Mouse (Mus musculus) heart, embryonic 15.5 days (tissue): ENCODE results near the gene Aff3. TPM values are rescaled to one million over a fixed set of nuclear protein-coding genes. Genes with fewer than 3 reads are reported as not detected.

Source experiments
- ATAC-seq: fragments of 200-750 bp; cut with Nextera tagmentation; replicated peaks from 2 replicates; pipeline ENCODE4 v1.8.0; 2017; ENCODE audit warnings: low read depth, moderate TSS enrichment; ENCODE audit not compliant: insufficient number of reproducible peaks, insufficient read depth, low FRiP score
- H3K27ac ChIP-seq: fragments of 300-500 bp; sonication (generic); 2 replicates; pipeline ENCODE4 v1.5.1; 2015; ENCODE audit warnings: mild to moderate bottlenecking, inconsistent platforms
- H3K27me3 ChIP-seq: fragments of 300-500 bp; sonication (generic); 2 replicates; pipeline ENCODE4 v1.6.1; 2015; ENCODE audit warnings: inconsistent platforms
- H3K36me3 ChIP-seq: fragments of 300-500 bp; sonication (generic); 2 replicates; pipeline ENCODE4 v1.6.1; 2015; ENCODE audit warnings: mild to moderate bottlenecking, inconsistent platforms
- H3K4me1 ChIP-seq: fragments of 300-500 bp; sonication (generic); replicated peaks from 2 replicates; pipeline ENCODE4 v1.6.1; 2015; ENCODE audit warnings: inconsistent platforms
- H3K4me2 ChIP-seq: fragments of 300-500 bp; sonication (generic); 2 replicates; pipeline ENCODE4 v1.6.1; 2015; ENCODE audit warnings: inconsistent platforms, mild to moderate bottlenecking, moderate library complexity
- H3K4me3 ChIP-seq: fragments of 300-500 bp; sonication (generic); 2 replicates; pipeline ENCODE4 v1.5.1; 2015; ENCODE audit warnings: mild to moderate bottlenecking, inconsistent platforms
- H3K9ac ChIP-seq: fragments of 300-500 bp; sonication (generic); 2 replicates; pipeline ENCODE4 v1.6.1; 2015; ENCODE audit warnings: mild to moderate bottlenecking, inconsistent platforms
- H3K9me3 ChIP-seq: fragments of 300-500 bp; sonication (generic); replicated peaks from 2 replicates; pipeline ENCODE4 v1.6.1; 2016; ENCODE audit warnings: inconsistent platforms
- WGBS: fragments of 180-500 bp; shearing (Covaris S2); methylation state at CpG from one replicate; pipeline ENCODE4 v1.1.7; 2015; ENCODE audit warnings: mixed read lengths; 5-methylcytosine and 5-hydroxymethylcytosine counted together
- polyA plus RNA-seq: library from polyadenylated mRNA; unstranded; fragments of >200 nt; fragmentation: Nextera tagmentation; extraction: Ambion mirVana; gene quantifications from 2 replicates; pipeline ENCODE4 v1.2.1, GENCODE M21; 2015

Aff3 gene
- polyA plus RNA-seq, 1 experiment from 2014 or later = 2.2 TPM

DNA sequence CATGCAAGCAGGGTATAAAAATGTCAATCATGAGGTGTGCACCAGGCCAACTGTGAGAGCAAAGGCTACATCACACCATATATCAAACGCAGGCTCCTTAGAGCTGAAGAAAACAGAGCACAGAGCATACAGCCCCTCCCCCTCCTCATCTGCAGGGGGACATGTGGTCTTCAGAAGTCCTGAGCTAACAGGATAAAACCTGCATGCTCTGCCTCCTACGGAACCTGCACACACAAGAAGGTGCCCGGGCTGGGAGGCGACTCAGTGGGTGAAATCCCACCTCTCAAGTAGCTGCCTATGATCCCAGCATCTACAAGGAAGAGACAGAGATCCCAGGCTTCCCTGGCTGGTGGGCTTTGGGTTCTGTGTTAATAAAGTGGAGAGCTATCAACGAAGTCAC is 70.0 kb downstream of the Aff3 start:
- H3K4me2 ChIP-seq = no peak overlapping the region
- H3K27me3 ChIP-seq = no peaks in the 10 kb centered on the region
- H3K4me1 ChIP-seq = peaks cover 4% of the 10 kb centered on the region; the same call in 1 of the 2 replicates
- no peaks in the 10 kb centered on the region for H3K9me3 ChIP-seq
- H3K36me3 ChIP-seq = no peaks in the 10 kb centered on the region
- H3K27ac ChIP-seq = no peak overlapping the region
- H3K9ac ChIP-seq = no peak overlapping the region
- ATAC-seq = no peak
- 79% methylated on average over 5 of the region's 5 CpGs for WGBS
- no peak overlapping the region for H3K4me3 ChIP-seq

DNA sequence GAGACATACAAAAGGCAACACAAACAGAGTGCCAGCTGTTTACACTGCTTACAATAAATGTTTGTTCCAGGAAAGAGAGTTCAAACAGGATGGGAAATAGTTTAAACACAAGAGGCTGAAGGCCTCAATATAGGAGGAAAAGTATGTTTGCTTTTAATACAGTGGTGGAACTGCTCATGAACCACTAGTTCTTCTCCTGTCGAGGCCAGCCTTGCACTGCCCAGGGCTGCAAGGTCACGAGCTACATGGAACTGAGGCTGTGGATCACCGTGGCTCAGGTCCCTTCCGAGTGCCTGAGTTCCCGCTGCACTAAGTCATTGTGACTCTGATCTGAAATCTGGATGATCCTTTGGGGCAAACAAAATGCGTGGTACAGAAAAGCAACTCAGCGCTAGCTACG is 73.6 kb downstream of the Aff3 start:
- WGBS = 74% methylated on average over 8 of the region's 8 CpGs
- no peak overlapping the region for H3K27ac ChIP-seq
- no peaks in the 10 kb centered on the region for H3K27me3 ChIP-seq
- no peaks in the 10 kb centered on the region for H3K9me3 ChIP-seq
- no peak overlapping the region for H3K9ac ChIP-seq
- H3K36me3 ChIP-seq = no peaks in the 10 kb centered on the region
- H3K4me1 ChIP-seq = peaks cover 4% of the 10 kb centered on the region; the same call in 1 of the 2 replicates
- ATAC-seq = no peak
- no peak overlapping the region for H3K4me2 ChIP-seq
- H3K4me3 ChIP-seq = no peak overlapping the region

DNA sequence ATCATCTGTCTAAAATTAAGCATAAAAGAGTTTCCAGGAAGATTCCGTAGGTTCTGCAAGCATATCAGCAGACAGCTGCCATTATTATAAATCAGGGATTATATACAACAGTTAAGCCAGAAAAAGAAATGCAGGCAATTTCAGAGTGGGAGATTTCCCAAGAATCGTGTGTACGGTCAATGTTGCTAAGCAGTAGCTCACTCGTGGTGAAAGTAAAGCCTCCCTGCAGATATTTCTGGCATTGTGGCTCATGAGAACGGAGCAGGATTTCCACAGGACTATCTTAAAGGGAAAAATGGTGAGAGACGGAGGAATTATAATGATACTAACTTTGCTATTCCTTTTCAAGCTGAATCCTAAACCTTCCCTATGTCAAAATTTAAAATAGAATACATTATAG is 76.0 kb downstream of the Aff3 start:
- no peak for ATAC-seq
- no peak overlapping the region for H3K4me2 ChIP-seq
- H3K9me3 ChIP-seq = no peaks in the 10 kb centered on the region
- no peaks in the 10 kb centered on the region for H3K27me3 ChIP-seq
- WGBS = 56% methylated on average over 6 of the region's 6 CpGs
- no peaks in the 10 kb centered on the region for H3K36me3 ChIP-seq
- H3K9ac ChIP-seq = no peak overlapping the region
- no peaks in the 10 kb centered on the region for H3K4me1 ChIP-seq
- H3K27ac ChIP-seq = no peak overlapping the region
- H3K4me3 ChIP-seq = no peak overlapping the region

- 68% methylated on average over 9 of the region's 9 CpGs for WGBS
- no peak overlapping the region for H3K9ac ChIP-seq
- H3K4me2 ChIP-seq = no peak overlapping the region
- H3K36me3 ChIP-seq = no peaks in the 10 kb centered on the region
- no peaks in the 10 kb centered on the region for H3K9me3 ChIP-seq
- no peaks in the 10 kb centered on the region for H3K27me3 ChIP-seq
- no peak for ATAC-seq
- H3K27ac ChIP-seq = no peak overlapping the region
- no peaks in the 10 kb centered on the region for H3K4me1 ChIP-seq
- H3K4me3 ChIP-seq = no peak overlapping the region
Measured at GRCm38 (mm10) chr1:38582328-38582727, 82.4 kb downstream of the Aff3 start.

DNA sequence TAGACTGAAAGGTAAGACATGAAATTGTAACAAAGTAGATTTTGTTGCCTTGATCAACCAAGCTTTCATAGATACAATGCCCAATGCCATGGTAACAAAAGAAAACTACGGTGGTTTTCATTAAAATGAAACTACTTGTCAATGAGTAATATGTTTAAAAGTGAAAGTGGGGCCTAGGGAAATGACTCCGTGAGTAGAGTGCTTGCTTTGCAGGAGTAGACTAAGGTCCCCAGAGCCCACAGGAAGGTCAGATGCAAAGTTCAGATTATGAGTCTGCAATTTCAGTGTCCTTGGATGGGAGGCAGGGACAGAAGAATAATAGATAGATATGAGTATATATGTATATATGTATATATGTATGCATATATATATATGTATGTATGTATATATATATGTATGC is 84.2 kb downstream of the Aff3 start:
- H3K4me3 ChIP-seq = no peak overlapping the region
- 80% methylated on average over 2 of the region's 2 CpGs for WGBS
- no peak overlapping the region for H3K27ac ChIP-seq
- H3K9me3 ChIP-seq = no peaks in the 10 kb centered on the region
- H3K4me2 ChIP-seq = no peak overlapping the region
- no peak for ATAC-seq
- H3K4me1 ChIP-seq = no peaks in the 10 kb centered on the region
- no peaks in the 10 kb centered on the region for H3K36me3 ChIP-seq
- no peaks in the 10 kb centered on the region for H3K27me3 ChIP-seq
- no peak overlapping the region for H3K9ac ChIP-seq

- Histone ChIP-seq H3K36me3 (no peaks in the 10 kb centered on the region), H3K9me3 (no peaks in the 10 kb centered on the region), H3K4me2 (no peak overlapping the region), H3K4me3 (no peak overlapping the region), H3K9ac (no peak overlapping the region), H3K27ac (no peak overlapping the region), H3K4me1 (no peaks in the 10 kb centered on the region), H3K27me3 (no peaks in the 10 kb centered on the region)
- WGBS = 60% methylated on average over 5 of the region's 5 CpGs
- no peak for ATAC-seq
Measured at GRCm38 (mm10) chr1:38578339-38578738, 86.4 kb downstream of the Aff3 start.

DNA sequence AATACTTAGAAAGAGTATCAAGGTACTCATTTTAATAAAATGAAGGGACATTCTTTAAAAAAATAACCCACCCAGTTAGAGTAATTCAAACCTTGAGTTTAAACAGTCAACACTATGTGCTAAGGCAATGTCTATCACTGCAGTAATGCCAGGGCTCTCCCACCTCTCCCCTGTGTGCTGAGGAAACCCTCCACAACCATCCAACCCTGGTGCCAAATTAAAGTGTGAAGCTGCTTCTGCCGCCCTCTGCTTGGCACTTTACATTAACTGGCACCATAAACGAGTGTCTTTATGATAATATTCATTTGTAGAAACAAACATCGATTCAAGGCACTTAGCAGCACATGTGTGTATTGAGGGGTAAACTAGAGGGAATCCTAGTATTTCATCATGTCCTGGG is 97.0 kb downstream of the Aff3 start:
- H3K9ac ChIP-seq = no peak overlapping the region
- H3K27me3 ChIP-seq = no peaks in the 10 kb centered on the region
- no peaks in the 10 kb centered on the region for H3K9me3 ChIP-seq
- ATAC-seq = no peak
- H3K4me3 ChIP-seq = no peak overlapping the region
- no peak overlapping the region for H3K27ac ChIP-seq
- peaks cover 18% of the 10 kb centered on the region for H3K4me1 ChIP-seq
- WGBS = 60% methylated on average over 3 of the region's 3 CpGs
- H3K36me3 ChIP-seq = no peaks in the 10 kb centered on the region
- H3K4me2 ChIP-seq = no peak overlapping the region

DNA sequence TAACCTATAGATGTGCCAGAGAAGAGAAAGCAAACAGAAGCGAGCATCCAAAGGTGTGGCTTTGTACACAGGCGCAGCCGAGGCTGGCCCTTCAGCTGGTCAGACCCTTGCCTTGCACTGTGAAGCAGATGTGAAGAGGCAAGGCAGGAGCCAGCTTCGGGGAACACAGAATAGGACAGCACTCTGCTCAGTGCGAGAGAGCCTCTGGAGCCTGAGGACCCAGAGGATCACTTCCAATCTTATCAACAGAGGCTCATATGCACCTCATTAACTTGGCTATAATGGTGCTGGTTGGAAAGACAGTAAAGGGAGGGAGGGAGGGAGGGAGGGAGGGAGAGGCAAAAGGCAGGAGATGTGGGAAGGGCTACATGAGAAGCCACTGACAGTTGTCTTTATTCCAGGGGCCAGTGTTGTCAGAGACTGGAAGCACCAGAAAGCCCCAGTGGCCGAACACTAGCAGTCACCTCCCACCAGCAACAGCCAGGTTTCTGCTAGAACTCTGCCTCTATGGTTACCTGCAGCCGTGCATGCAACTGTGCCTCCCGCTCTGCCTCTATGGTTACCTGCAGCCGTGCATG is 98.6 kb downstream of the Aff3 start:
- no peak for ATAC-seq
- Histone ChIP-seq H3K27ac (no peak overlapping the region), H3K27me3 (no peaks in the 10 kb centered on the region), H3K4me1 (peaks cover 15% of the 10 kb centered on the region), H3K4me2 (no peak overlapping the region), H3K9ac (no peak overlapping the region), H3K9me3 (no peaks in the 10 kb centered on the region), H3K36me3 (no peaks in the 10 kb centered on the region), H3K4me3 (no peak overlapping the region)
- WGBS = 48% methylated on average over 9 of the region's 9 CpGs

DNA sequence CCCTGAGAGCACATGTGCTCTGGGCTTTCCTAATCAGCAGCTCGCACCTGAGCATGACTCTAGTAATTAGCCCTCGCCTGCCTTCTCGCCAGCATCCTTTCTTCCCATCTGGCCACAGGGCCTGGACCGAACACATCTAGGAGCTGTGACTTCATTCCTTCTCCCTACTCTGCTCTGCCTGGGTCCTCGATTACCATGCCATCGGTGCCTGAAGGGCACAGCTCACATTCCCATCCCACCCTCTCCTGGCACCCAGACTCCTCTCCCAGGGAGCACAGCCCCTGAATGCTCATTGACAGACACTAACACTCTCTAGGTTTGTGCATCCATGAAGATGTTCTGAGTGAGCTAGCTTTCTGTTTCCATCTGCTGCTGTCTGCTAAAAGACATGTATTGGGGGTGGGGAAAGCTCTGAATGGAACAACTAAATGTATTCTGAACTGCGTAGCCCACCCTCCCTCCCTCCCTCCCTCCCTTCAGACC is 99.4 kb downstream of the Aff3 start:
- H3K27me3 ChIP-seq = no peaks in the 10 kb centered on the region
- no peak overlapping the region for H3K4me3 ChIP-seq
- no peaks in the 10 kb centered on the region for H3K9me3 ChIP-seq
- H3K9ac ChIP-seq = no peak overlapping the region
- no peak overlapping the region for H3K27ac ChIP-seq
- ATAC-seq = no peak
- H3K4me2 ChIP-seq = no peak overlapping the region
- peaks cover 17% of the 10 kb centered on the region for H3K4me1 ChIP-seq
- WGBS = 72% methylated on average over 7 of the region's 7 CpGs
- H3K36me3 ChIP-seq = no peaks in the 10 kb centered on the region

DNA sequence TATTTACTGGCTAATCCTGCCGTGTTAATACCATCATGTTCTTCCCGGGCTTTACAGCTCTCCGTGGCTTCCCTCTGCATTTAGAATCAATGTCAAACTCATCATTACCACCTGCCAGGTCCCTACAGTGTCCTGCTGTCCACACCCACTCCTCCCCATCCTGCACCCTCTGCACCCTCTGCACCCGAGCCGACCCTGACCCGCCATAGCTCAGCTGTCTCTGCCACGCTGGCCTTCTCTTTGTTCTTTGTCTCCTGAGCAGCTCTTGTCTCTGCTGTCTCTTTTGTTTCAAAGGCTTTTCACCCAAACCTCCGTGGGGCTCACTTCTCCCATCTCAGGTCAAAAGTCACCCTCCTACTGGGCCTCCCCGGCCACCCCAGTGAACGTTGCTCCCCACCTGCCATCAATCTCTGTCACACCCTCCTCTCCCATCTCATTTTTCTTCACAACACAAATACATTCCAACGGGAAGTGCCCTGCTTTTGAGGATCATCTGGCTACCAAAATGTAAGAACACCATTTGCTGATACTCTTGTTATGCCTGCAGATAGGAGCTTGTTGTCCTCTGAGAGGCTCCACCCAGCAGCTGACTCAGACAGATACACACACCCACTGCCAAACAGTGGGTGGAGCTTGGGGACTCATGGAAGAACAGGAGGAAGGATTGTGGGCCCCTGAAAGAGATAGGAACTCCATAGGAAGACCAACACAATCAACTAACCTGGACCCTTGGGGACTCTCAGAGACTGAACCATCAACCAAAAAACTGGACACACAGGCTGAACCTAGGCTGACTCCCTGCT is 102.2 kb downstream of the Aff3 start:
- Histone ChIP-seq H3K36me3 (no peaks in the 10 kb centered on the region), H3K27me3 (no peaks in the 10 kb centered on the region), H3K27ac (no peak overlapping the region), H3K9ac (no peak overlapping the region), H3K9me3 (no peaks in the 10 kb centered on the region), H3K4me2 (no peak overlapping the region), H3K4me1 (peaks cover 22% of the 10 kb centered on the region), H3K4me3 (no peak overlapping the region)
- WGBS = 36% methylated on average over 11 of the region's 11 CpGs
- ATAC-seq = no peak

DNA sequence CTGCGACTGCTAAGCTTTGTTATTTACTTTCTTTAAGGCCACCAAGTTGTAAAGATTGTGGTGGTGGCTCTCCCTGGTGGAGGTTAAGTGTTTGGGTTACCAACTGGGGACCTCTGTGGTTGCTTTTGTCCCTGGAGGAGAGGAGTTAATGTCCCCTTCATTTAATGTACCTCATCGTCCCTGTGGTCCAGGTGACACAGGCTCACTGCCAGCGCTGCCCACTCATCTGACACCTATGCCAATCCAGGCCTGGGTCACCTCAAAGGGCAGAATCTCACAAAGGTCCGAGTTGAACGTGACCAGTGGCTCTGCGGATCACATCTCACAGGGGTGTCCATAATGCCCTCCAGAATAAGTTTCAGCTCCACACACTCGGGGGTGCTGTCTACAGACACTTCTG is 103.4 kb downstream of the Aff3 start:
- ATAC-seq = no peak
- Histone ChIP-seq H3K9ac (no peak overlapping the region), H3K4me2 (no peak overlapping the region), H3K9me3 (no peaks in the 10 kb centered on the region), H3K4me1 (peaks cover 21% of the 10 kb centered on the region), H3K4me3 (no peak overlapping the region), H3K27ac (no peak overlapping the region), H3K27me3 (no peaks in the 10 kb centered on the region), H3K36me3 (no peaks in the 10 kb centered on the region)
- WGBS = 65% methylated on average over 7 of the region's 7 CpGs

- H3K4me2 ChIP-seq = no peak overlapping the region
- 78% methylated on average over 9 of the region's 9 CpGs for WGBS
- H3K4me1 ChIP-seq = peaks cover 18% of the 10 kb centered on the region
- no peaks in the 10 kb centered on the region for H3K36me3 ChIP-seq
- no peak overlapping the region for H3K27ac ChIP-seq
- ATAC-seq = no peak
- no peak overlapping the region for H3K4me3 ChIP-seq
- H3K9ac ChIP-seq = no peak overlapping the region
- H3K27me3 ChIP-seq = no peaks in the 10 kb centered on the region
- H3K9me3 ChIP-seq = no peaks in the 10 kb centered on the region
Measured at GRCm38 (mm10) chr1:38560666-38561065, 104.1 kb downstream of the Aff3 start.
